Mouse (Mus musculus): Measurements from ENCODE around the gene A930017K11Rik.

The A930017K11Rik gene

GRCm38 (mm10) chr17:25951803-25952623 lies at the start of gene A930017K11Rik:
Gene A930017K11Rik (minus strand): TSS chr17:25952565.
- no peak for DNase-seq (ENCODE audit: low spot score in 2 of 2)

- DNase-seq (ENCODE audit: low spot score in 2 of 2) = no peak
These were observed 46.1 kb upstream of the A930017K11Rik start for GRCm38 (mm10) chr17:25998425-25998824.

GRCm38 (mm10) chr17:25993489-25993888 lies 41.1 kb upstream of the A930017K11Rik start:
- DNase-seq (ENCODE audit: low spot score in 2 of 2) = no peak

- DNase-seq (ENCODE audit: low spot score in 2 of 2) = no peak
These were observed 39.9 kb upstream of the A930017K11Rik start for GRCm38 (mm10) chr17:25992274-25992673.

GRCm38 (mm10) chr17:25990331-25990730 lies 38.0 kb upstream of the A930017K11Rik start:
- DNase-seq (ENCODE audit: low spot score in 2 of 2) = no peak

GRCm38 (mm10) chr17:25985306-25986294 lies 33.2 kb upstream of the A930017K11Rik start, which contains the start of gene Capn15:
Gene Capn15 (minus strand): TSS chr17:25985796.
- peak; percentile 95 to 97 for DNase-seq (ENCODE audit: low spot score in 2 of 2)

- no peak for DNase-seq (ENCODE audit: low spot score in 2 of 2)
These were observed 32.4 kb upstream of the A930017K11Rik start for GRCm38 (mm10) chr17:25984556-25985305.

GRCm38 (mm10) chr17:25984066-25984465 lies 31.7 kb upstream of the A930017K11Rik start:
- no peak for DNase-seq (ENCODE audit: low spot score in 2 of 2)

- DNase-seq (ENCODE audit: low spot score in 2 of 2) = no peak
These were observed 30.5 kb upstream of the A930017K11Rik start for GRCm38 (mm10) chr17:25982913-25983312.

GRCm38 (mm10) chr17:25980854-25981253 lies 28.5 kb upstream of the A930017K11Rik start:
- DNase-seq (ENCODE audit: low spot score in 2 of 2) = peak; percentile 29 to 49

GRCm38 (mm10) chr17:25979829-25980738 lies 27.7 kb upstream of the A930017K11Rik start:
- no peak for DNase-seq (ENCODE audit: low spot score in 2 of 2)

GRCm38 (mm10) chr17:25970954-25971707 lies 18.8 kb upstream of the A930017K11Rik start:
- no peak for DNase-seq (ENCODE audit: low spot score in 2 of 2)

- no peak for DNase-seq (ENCODE audit: low spot score in 2 of 2)
These were observed 18.1 kb upstream of the A930017K11Rik start for GRCm38 (mm10) chr17:25970448-25970847.

GRCm38 (mm10) chr17:25968176-25968575 lies 15.8 kb upstream of the A930017K11Rik start:
- no peak for DNase-seq (ENCODE audit: low spot score in 2 of 2)

- DNase-seq (ENCODE audit: low spot score in 2 of 2) = no peak
These were observed 15.3 kb upstream of the A930017K11Rik start for GRCm38 (mm10) chr17:25967652-25968051.

- no peak for DNase-seq (ENCODE audit: low spot score in 2 of 2)
These were observed 11.9 kb upstream of the A930017K11Rik start for GRCm38 (mm10) chr17:25964271-25964670.

- no peak for DNase-seq (ENCODE audit: low spot score in 2 of 2)
These were observed 10.1 kb upstream of the A930017K11Rik start for GRCm38 (mm10) chr17:25962413-25962905.

- DNase-seq (ENCODE audit: low spot score in 2 of 2) = no peak
These were observed 9.2 kb upstream of the A930017K11Rik start for GRCm38 (mm10) chr17:25961566-25961965.
